Mouse (Mus musculus) heart, postnatal 14 days (tissue): ENCODE measurements around the gene Tmem208. TPM values are rescaled to one million over a fixed set of nuclear protein-coding genes. Genes with fewer than 3 reads are reported as not detected.

Experiments
- DNase-seq, 2 experiments: peaks; one replicate each; pipeline ENCODE4 v3.0.0; 2021 to 2022
- intact Hi-C: fragments of 180-260 bp; cut with DNase I; formaldehyde crosslinking; loops from one replicate; pipeline ENCODE4 v1.15.1; 2025
- total RNA-seq, 2 experiments: library from RNA; stranded (reverse); gene quantifications; 2 replicates each; pipeline ENCODE4 v1.2.3; 2021

Gene Tmem208
- total RNA-seq, 2 experiments from 2014 or later: 23.3 to 29.6 TPM

GRCm38 (mm10) chr8:105347428-105348221, 21.5 kb downstream of the Tmem208 start, which contains the start of gene Fhod1:
TSS of gene Fhod1 (minus strand) at chr8:105347953.
- intact Hi-C loops: no loop called here
- peak; percentile 93 to 94 for DNase-seq

- intact Hi-C loops: no loop called here
- DNase-seq: peak; percentile 44 to 54
Observed at GRCm38 (mm10) chr8:105348450-105349095, 22.4 kb downstream of the Tmem208 start, which contains the start of gene Slc9a5. TSS of gene Slc9a5 (plus strand) at chr8:105348843.

DNA sequence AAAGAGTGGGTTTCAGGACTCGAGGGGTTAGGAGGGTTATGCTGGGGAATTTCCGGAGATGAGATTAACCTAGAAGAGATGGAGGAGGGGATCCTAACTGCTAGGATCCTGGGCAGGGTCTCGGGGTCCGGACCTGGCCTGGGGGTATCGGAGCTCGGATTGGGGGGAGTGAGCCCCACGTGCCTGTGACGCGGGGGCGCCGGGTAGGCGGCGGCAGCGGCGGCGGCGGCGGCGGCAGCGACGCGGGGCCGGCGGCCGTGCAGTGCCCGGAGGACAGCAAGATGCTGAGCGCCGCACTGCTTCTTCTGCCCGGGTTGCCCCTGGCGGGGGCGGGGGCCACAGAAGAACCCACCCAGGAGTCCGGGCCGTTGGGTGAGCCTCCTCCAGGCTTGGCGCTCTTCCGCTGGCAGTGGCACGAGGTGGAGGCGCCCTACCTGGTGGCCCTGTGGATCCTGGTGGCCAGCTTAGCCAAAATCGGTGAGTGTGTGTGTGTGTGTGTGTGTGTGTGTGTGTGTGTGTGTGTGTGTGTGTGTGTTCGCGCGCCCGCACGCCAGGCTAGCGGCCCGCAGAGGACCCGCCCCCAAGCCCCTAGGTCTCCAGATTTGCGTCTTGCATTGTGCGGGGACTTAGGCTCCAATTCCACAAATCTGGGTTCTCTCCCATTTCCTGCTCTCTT, 23.1 kb downstream of the Tmem208 start:
- intact Hi-C loops: no loop called here
- peak; percentile 31 to 32 for DNase-seq

GRCm38 (mm10) chr8:105350186-105350585, 24.0 kb downstream of the Tmem208 start:
- intact Hi-C loops: no loop called here
- DNase-seq: no peak

- DNase-seq: no peak
- intact Hi-C loops: no loop called here
Observed at GRCm38 (mm10) chr8:105353583-105354135, 27.5 kb downstream of the Tmem208 start.

GRCm38 (mm10) chr8:105354549-105354948, 28.4 kb downstream of the Tmem208 start:
- DNase-seq: no peak
- intact Hi-C loops: no loop called here

GRCm38 (mm10) chr8:105355179-105356024, 29.2 kb downstream of the Tmem208 start:
- intact Hi-C loops: no loop called here
- peak; percentile 39 to 53 for DNase-seq

- intact Hi-C loops: no loop called here
- no peak for DNase-seq
Observed at GRCm38 (mm10) chr8:105356681-105357080, 30.5 kb downstream of the Tmem208 start.

DNA sequence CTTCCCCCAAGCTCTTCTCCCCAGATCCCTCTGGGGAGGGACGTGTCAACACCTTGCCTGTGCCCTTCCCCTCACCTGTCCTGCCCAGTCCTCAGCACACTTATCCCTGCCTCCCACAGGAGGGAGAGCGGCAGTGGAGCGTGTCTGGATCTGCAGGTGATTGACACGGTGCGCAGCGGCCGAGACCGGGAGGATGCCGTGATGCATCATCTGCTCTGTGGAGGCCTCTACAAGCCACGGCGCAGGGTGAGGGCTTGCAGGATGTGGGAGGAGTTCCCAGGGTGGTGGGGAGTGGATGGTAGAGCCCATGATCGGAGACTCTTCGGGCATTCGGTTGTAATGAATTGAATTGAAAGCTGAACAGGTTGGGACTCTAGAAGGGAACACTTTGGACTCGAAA, 33.1 kb downstream of the Tmem208 start:
- intact Hi-C loops: loop anchor here (2.0 kb wide), 1 partner anchor 38 kb away; no protein-coding TSS in a partner anchor
- DNase-seq: no peak

- DNase-seq: no peak
- intact Hi-C loops: loop anchor here (2.0 to 5.0 kb wide), 2 partner anchors 37 to 118 kb away; no protein-coding TSS in a partner anchor
Observed at GRCm38 (mm10) chr8:105359646-105360045, 33.5 kb downstream of the Tmem208 start.

DNA sequence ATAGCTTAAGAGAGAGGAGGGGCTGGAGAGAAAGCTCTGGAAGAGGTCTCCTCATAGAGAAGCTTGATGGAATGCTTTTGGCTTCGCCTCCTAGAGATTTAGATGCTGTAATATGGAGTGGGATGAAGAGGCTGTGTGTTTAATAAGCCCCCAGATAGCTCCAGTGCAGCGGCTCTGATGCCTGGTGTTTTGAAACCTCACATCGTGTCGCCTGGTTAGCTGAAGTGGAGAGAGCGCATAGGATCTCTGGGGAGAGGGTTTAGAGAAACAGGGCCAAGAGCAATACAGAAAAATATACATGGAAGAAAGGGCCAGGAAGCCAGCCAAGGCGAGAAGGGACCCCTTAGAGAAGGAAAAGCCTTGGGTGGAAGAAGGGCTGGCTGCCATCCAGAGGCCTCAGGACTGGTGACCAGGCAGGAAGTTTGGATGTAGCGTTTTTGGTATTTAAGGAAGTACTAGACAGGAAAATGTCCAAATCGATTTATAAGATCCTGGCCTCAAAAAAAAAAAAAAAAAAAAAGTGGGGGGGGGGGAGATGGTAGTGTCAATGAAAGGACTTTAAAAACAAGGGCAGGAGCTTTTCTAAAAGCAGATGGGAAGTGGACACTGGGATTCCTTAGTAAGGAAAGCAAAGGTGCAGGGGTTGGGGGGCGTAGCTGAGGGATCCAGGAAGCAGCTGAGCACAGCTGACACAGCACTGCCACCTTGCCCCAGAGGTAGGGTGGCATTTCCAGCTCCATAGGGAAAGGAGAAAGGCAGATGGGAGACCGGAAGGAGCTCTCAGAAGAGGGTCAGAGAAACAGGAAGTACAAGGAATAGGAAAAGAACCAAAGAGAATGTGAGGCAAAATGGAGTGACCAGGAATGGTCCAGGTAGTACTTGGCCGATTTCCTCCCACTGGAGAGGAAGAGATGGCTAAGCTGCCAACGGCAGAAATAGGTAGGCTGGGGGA, 35.9 kb downstream of the Tmem208 start:
- intact Hi-C loops: loop anchor here (5.0 kb wide), 1 partner anchor 115 kb away; no protein-coding TSS in a partner anchor
- peak; percentile 45 to 60 for DNase-seq

GRCm38 (mm10) chr8:105367107-105367506, 41.0 kb downstream of the Tmem208 start:
- intact Hi-C loops: no loop called here
- DNase-seq: peak in 1 of 2 experiments; percentile 30

- DNase-seq: no peak
- intact Hi-C loops: loop anchor here (5.0 kb wide), 1 partner anchor 180 kb away; no protein-coding TSS in a partner anchor
Observed at GRCm38 (mm10) chr8:105372473-105372872, 46.3 kb downstream of the Tmem208 start.

- intact Hi-C loops: loop anchor here (5.0 kb wide), 1 partner anchor 179 kb away; no protein-coding TSS in a partner anchor
- DNase-seq: no peak
Observed at GRCm38 (mm10) chr8:105373032-105373431, 46.9 kb downstream of the Tmem208 start, which contains the start of gene Plekhg4. TSS of gene Plekhg4 (plus strand) at chr8:105373274.

DNA sequence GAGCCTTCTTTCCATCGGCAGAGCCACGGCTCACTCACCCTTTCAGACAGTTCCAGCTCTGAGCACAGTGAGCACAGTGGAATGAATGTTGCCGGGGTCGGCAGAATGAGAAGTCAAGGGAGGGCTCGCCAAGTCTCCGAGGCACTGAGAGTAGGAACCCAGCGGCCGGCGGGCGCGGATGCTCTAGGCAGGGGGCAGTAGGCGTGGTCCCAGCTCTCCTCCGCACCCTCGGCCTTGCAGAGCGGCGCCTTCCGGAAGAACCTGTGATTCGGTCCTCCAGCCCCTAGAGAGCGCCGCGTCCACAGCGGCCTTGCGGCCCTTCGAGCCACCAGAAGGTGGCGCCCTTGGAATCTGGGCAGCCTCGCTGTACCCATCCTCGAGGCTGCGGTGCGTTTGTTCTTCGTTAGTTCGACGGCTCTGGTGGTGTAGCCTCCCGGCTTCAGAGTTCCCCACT, 48.4 kb downstream of the Tmem208 start:
- intact Hi-C loops: loop anchor here (5.0 kb wide), 1 partner anchor 178 kb away; no protein-coding TSS in a partner anchor
- peak; percentile 48 to 55 for DNase-seq

GRCm38 (mm10) chr8:105378673-105379072, 52.5 kb downstream of the Tmem208 start:
- peak; percentile 41 to 67 for DNase-seq
- intact Hi-C loops: no loop called here

DNA sequence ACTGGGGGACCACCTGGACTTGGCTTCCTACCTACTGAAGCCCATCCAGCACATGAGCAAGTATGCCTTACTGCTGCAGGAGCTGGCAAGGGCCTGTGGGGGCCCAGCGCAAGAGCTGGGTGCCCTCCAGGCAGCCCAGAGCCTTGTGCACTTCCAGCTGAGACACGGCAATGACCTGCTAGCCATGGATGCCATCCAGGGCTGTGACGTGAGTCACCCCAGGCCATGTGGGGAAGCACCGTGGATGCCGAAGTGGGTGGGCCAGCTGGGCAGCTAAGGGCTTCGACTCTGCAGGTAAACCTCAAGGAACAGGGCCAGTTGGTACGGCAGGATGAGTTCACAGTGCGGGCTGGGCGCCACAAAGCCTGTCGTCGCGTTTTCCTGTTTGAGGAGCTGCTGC, 54.2 kb downstream of the Tmem208 start:
- intact Hi-C loops: no loop called here
- DNase-seq: no peak

GRCm38 (mm10) chr8:105384070-105384469, 57.9 kb downstream of the Tmem208 start:
- intact Hi-C loops: no loop called here
- no peak for DNase-seq
